Mouse (Mus musculus) kidney, adult 18-20 months (tissue): Measurements from ENCODE around the gene Necab2.

Experiments
- DNase-seq: peaks from one replicate; pipeline ENCODE4 v3.0.0; 2021

Gene Necab2

GRCm38 (mm10) chr8:119428766-119429327, 17.7 kb upstream of the Necab2 start:
- no peak for DNase-seq

GRCm38 (mm10) chr8:119429552-119429951, 17.0 kb upstream of the Necab2 start:
- peak; percentile 65 for DNase-seq

GRCm38 (mm10) chr8:119430250-119430649, 16.3 kb upstream of the Necab2 start:
- no peak for DNase-seq

- DNase-seq = no peak
These were observed 15.8 kb upstream of the Necab2 start for GRCm38 (mm10) chr8:119430690-119431089.

GRCm38 (mm10) chr8:119432372-119432771, 14.1 kb upstream of the Necab2 start:
- no peak for DNase-seq

- no peak for DNase-seq
These were observed 12.8 kb upstream of the Necab2 start, which contains the start of gene Osgin1 for GRCm38 (mm10) chr8:119433582-119434174. Osgin1 (plus strand) TSS chr8:119434124.

- DNase-seq = no peak
These were observed 11.9 kb upstream of the Necab2 start for GRCm38 (mm10) chr8:119434569-119434968.

- peak; percentile 3 for DNase-seq
These were observed 11.0 kb upstream of the Necab2 start for GRCm38 (mm10) chr8:119435527-119435926.

GRCm38 (mm10) chr8:119436331-119436730, 10.2 kb upstream of the Necab2 start:
- no peak for DNase-seq

GRCm38 (mm10) chr8:119436933-119437332, 9.6 kb upstream of the Necab2 start:
- peak; percentile 93 for DNase-seq

GRCm38 (mm10) chr8:119437506-119437905, 9.0 kb upstream of the Necab2 start:
- peak; percentile 61 for DNase-seq

- DNase-seq = no peak
These were observed 7.6 kb upstream of the Necab2 start for GRCm38 (mm10) chr8:119438876-119439275.

- no peak for DNase-seq
These were observed 7.1 kb upstream of the Necab2 start for GRCm38 (mm10) chr8:119439424-119439823.

- DNase-seq = no peak
These were observed 6.6 kb upstream of the Necab2 start for GRCm38 (mm10) chr8:119439893-119440249.

- DNase-seq = peak; percentile 89
These were observed 6.1 kb upstream of the Necab2 start for GRCm38 (mm10) chr8:119440250-119440951.

GRCm38 (mm10) chr8:119440952-119441270, 5.6 kb upstream of the Necab2 start:
- DNase-seq = no peak

- DNase-seq = no peak
These were observed 4.5 kb upstream of the Necab2 start for GRCm38 (mm10) chr8:119442013-119442412.

- no peak for DNase-seq
These were observed 3.5 kb upstream of the Necab2 start for GRCm38 (mm10) chr8:119442970-119443369.

GRCm38 (mm10) chr8:119446990-119447780, 666 bp downstream of the Necab2 start:
- no peak for DNase-seq

- DNase-seq = no peak
These were observed 1.3 kb downstream of the Necab2 start for GRCm38 (mm10) chr8:119447781-119448170.

- DNase-seq = no peak
These were observed 3.1 kb downstream of the Necab2 start for GRCm38 (mm10) chr8:119449627-119450026.

GRCm38 (mm10) chr8:119451131-119451530, 4.6 kb downstream of the Necab2 start:
- DNase-seq = no peak

- DNase-seq = no peak
These were observed 6.4 kb downstream of the Necab2 start for GRCm38 (mm10) chr8:119452919-119453318.

- DNase-seq = no peak
These were observed 9.5 kb downstream of the Necab2 start for GRCm38 (mm10) chr8:119456045-119456444.
